Mouse (Mus musculus) midbrain, embryonic 16.5 days (tissue): ENCODE measurements around the gene Wdsub1. TPM values are rescaled to one million over a fixed set of nuclear protein-coding genes. Genes with fewer than 3 reads are reported as not detected.

Experiments
- ATAC-seq: fragments of 200-750 bp; cut with Nextera tagmentation; 2 replicates; pipeline ENCODE4 v1.8.0; 2017; ENCODE audit warnings: moderate TSS enrichment
- H3K27ac ChIP-seq: fragments of 300-500 bp; sonication (generic); 2 replicates; pipeline ENCODE4 v1.5.1; 2014; ENCODE audit warnings: mild to moderate bottlenecking, low read length, mixed read lengths
- H3K27me3 ChIP-seq: fragments of 300-500 bp; sonication (generic); 2 replicates; pipeline ENCODE4 v1.6.1; 2014; ENCODE audit warnings: low read depth, low read length, mixed read lengths; ENCODE audit not compliant: control insufficient read depth, insufficient read depth
- H3K36me3 ChIP-seq: fragments of 300-500 bp; sonication (generic); 2 replicates; pipeline ENCODE4 v1.6.1; 2014; ENCODE audit warnings: mild to moderate bottlenecking, low read length, moderate library complexity, mixed read lengths; ENCODE audit not compliant: control insufficient read depth, insufficient read depth
- H3K4me1 ChIP-seq: fragments of 300-500 bp; sonication (generic); 2 replicates; pipeline ENCODE4 v1.6.1; 2014; ENCODE audit warnings: mild to moderate bottlenecking, low read length, mixed read lengths; ENCODE audit not compliant: control insufficient read depth, insufficient read depth
- H3K4me2 ChIP-seq: fragments of 300-500 bp; sonication (generic); 2 replicates; pipeline ENCODE4 v1.6.1; 2014; ENCODE audit warnings: mild to moderate bottlenecking, low read length, mixed read lengths
- H3K4me3 ChIP-seq: fragments of 300-500 bp; sonication (generic); 2 replicates; pipeline ENCODE4 v1.5.1; 2014; ENCODE audit warnings: low read depth, mild to moderate bottlenecking, low read length, moderate library complexity, mixed read lengths
- H3K9ac ChIP-seq: fragments of 300-500 bp; sonication (generic); 2 replicates; pipeline ENCODE4 v1.6.1; 2014; ENCODE audit warnings: low read depth, low read length, mixed read lengths
- H3K9me3 ChIP-seq: fragments of 300-500 bp; sonication (generic); replicated peaks from 2 replicates; pipeline ENCODE4 v1.6.1; 2014; ENCODE audit warnings: mild to moderate bottlenecking, low read length, mixed read lengths; ENCODE audit not compliant: control insufficient read depth, poor library complexity, severe bottlenecking
- WGBS: fragments of 180-500 bp; shearing (Covaris S2); extraction: QIAGEN DNeasy Blood & Tissue Kit; methylation state at CpG from one replicate; pipeline ENCODE4 v1.1.7; 2014; 5-methylcytosine and 5-hydroxymethylcytosine counted together
- polyA plus RNA-seq: library from polyadenylated mRNA; unstranded; fragments of >200 nt; fragmentation: Nextera tagmentation; extraction: Ambion mirVana; gene quantifications from 2 replicates; pipeline ENCODE4 v1.2.1, GENCODE M21; 2015

Gene Wdsub1
- polyA plus RNA-seq, 1 experiment from 2014 or later, result 21.2 TPM

DNA sequence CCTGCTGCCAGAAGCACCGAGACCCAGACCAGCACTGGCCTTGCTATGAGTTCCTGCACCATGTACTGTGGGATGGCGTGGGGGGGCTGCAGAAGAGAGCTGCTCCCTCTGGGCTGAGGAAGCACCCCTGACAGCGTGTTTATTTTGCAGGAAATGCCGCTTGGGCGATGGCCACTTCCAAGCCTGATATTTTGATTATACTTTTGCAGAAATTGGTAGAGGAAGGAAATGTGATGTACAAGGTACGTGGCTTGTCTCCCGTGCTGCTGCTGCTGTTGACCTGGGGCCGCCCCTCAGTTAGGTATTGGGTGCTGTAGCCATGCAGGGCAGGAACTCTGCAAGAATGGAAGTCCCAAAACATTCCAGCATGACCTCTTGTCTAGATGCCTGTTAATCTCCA, 43.6 kb downstream of the Wdsub1 start:
- Histone ChIP-seq H3K27me3 (no peaks in the 10 kb centered on the region), H3K4me1 (peaks cover 21% of the 10 kb centered on the region), H3K9me3 (no peaks in the 10 kb centered on the region), H3K9ac (no peak overlapping the region), H3K36me3 (no peaks in the 10 kb centered on the region), H3K27ac (no peak overlapping the region), H3K4me2 (no peak overlapping the region), H3K4me3 (no peak overlapping the region)
- no peak for ATAC-seq
- WGBS, result 85% methylated on average over 8 of the region's 8 CpGs

GRCm38 (mm10) chr2:59831831-59832230, 50.6 kb downstream of the Wdsub1 start:
- 72% methylated on average over 7 of the region's 7 CpGs for WGBS
- H3K36me3 ChIP-seq, result no peaks in the 10 kb centered on the region
- peaks cover 16% of the 10 kb centered on the region for H3K4me1 ChIP-seq
- no peak overlapping the region for H3K27ac ChIP-seq
- H3K9me3 ChIP-seq, result no peaks in the 10 kb centered on the region
- no peaks in the 10 kb centered on the region for H3K27me3 ChIP-seq
- no peak overlapping the region for H3K9ac ChIP-seq
- no peak overlapping the region for H3K4me2 ChIP-seq
- no peak for ATAC-seq
- H3K4me3 ChIP-seq, result no peak overlapping the region

DNA sequence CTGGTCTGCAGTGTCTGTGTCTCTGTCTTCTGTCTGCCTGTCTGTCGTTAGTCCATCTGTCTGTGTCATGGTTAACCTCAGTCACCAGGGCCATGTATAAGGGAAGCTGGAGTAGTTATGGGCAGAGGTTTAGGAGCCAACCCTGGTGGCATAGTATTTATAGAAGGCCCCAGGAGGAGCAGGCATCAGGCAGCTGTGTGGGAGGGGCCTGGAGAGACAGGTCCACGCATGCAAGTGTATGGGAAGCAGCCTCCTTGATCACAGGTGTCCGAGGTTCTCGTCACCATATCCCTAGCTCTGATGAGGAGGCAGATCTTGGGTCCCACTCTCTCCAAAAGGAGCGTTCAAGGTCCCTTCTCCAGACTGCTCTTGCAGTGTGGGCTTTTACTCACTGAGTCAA, 51.5 kb downstream of the Wdsub1 start:
- Histone ChIP-seq H3K9me3 (no peaks in the 10 kb centered on the region), H3K4me3 (no peak overlapping the region), H3K4me1 (peaks cover 16% of the 10 kb centered on the region), H3K9ac (no peak overlapping the region), H3K4me2 (no peak overlapping the region), H3K27ac (no peak overlapping the region), H3K27me3 (no peaks in the 10 kb centered on the region), H3K36me3 (no peaks in the 10 kb centered on the region)
- 87% methylated on average over 5 of the region's 5 CpGs for WGBS
- no peak for ATAC-seq

GRCm38 (mm10) chr2:59830151-59830550, 52.2 kb downstream of the Wdsub1 start:
- no peak overlapping the region for H3K4me3 ChIP-seq
- H3K9ac ChIP-seq, result no peak overlapping the region
- peaks cover 16% of the 10 kb centered on the region for H3K4me1 ChIP-seq
- H3K4me2 ChIP-seq, result no peak overlapping the region
- H3K27ac ChIP-seq, result peak overlapping the region; percentile 69; the same call in 1 of the 2 replicates
- peak; percentile 16; the same call in 1 of the 2 replicates for ATAC-seq
- no peaks in the 10 kb centered on the region for H3K27me3 ChIP-seq
- no peaks in the 10 kb centered on the region for H3K36me3 ChIP-seq
- 24% methylated on average over 9 of the region's 9 CpGs for WGBS
- H3K9me3 ChIP-seq, result no peaks in the 10 kb centered on the region

GRCm38 (mm10) chr2:59829718-59830117, 52.7 kb downstream of the Wdsub1 start:
- H3K9me3 ChIP-seq, result no peaks in the 10 kb centered on the region
- H3K4me1 ChIP-seq, result peaks cover 16% of the 10 kb centered on the region
- ATAC-seq, result peak; percentile 62; the same call in 1 of the 2 replicates
- H3K4me3 ChIP-seq, result no peak overlapping the region
- no peaks in the 10 kb centered on the region for H3K36me3 ChIP-seq
- H3K27me3 ChIP-seq, result no peaks in the 10 kb centered on the region
- H3K9ac ChIP-seq, result peak overlapping the region; percentile 42; the same call in 1 of the 2 replicates
- WGBS, result 75% methylated on average over 7 of the region's 7 CpGs
- H3K4me2 ChIP-seq, result no peak overlapping the region
- H3K27ac ChIP-seq, result peak overlapping the region; percentile 69

GRCm38 (mm10) chr2:59828777-59829508, 53.4 kb downstream of the Wdsub1 start:
- Histone ChIP-seq H3K9me3 (no peaks in the 10 kb centered on the region), H3K9ac (peak overlapping the region; percentile 42; the same call in 1 of the 2 replicates), H3K4me2 (peak overlapping the region; percentile 22; the same call in 1 of the 2 replicates), H3K4me3 (no peak overlapping the region), H3K36me3 (no peaks in the 10 kb centered on the region), H3K27me3 (no peaks in the 10 kb centered on the region), H3K4me1 (peaks cover 16% of the 10 kb centered on the region), H3K27ac (peak overlapping the region; percentile 69)
- peak; percentile 64 for ATAC-seq
- 20% methylated on average over 14 of the region's 14 CpGs for WGBS

- no peaks in the 10 kb centered on the region for H3K36me3 ChIP-seq
- no peak overlapping the region for H3K4me2 ChIP-seq
- H3K27ac ChIP-seq, result peak overlapping the region; percentile 69
- H3K4me1 ChIP-seq, result peaks cover 16% of the 10 kb centered on the region
- 64% methylated on average over 11 of the region's 11 CpGs for whole genome bisulfite sequencing
- H3K27me3 ChIP-seq, result no peaks in the 10 kb centered on the region
- H3K9me3 ChIP-seq, result no peaks in the 10 kb centered on the region
- H3K4me3 ChIP-seq, result no peak overlapping the region
- ATAC-seq, result no peak
- H3K9ac ChIP-seq, result no peak overlapping the region
Observed at GRCm38 (mm10) chr2:59828103-59828655, 54.2 kb downstream of the Wdsub1 start.

- H3K27ac ChIP-seq, result no peak overlapping the region
- H3K4me3 ChIP-seq, result no peak overlapping the region
- 88% methylated on average over 4 of the region's 4 CpGs for WGBS
- H3K36me3 ChIP-seq, result no peaks in the 10 kb centered on the region
- H3K4me2 ChIP-seq, result no peak overlapping the region
- peaks cover 16% of the 10 kb centered on the region for H3K4me1 ChIP-seq
- no peaks in the 10 kb centered on the region for H3K9me3 ChIP-seq
- ATAC-seq, result no peak
- H3K27me3 ChIP-seq, result no peaks in the 10 kb centered on the region
- H3K9ac ChIP-seq, result no peak overlapping the region
Observed at GRCm38 (mm10) chr2:59825380-59825779, 57.0 kb downstream of the Wdsub1 start.

- no peak overlapping the region for H3K9ac ChIP-seq
- no peaks in the 10 kb centered on the region for H3K9me3 ChIP-seq
- H3K4me1 ChIP-seq, result peaks cover 20% of the 10 kb centered on the region
- H3K27ac ChIP-seq, result no peak overlapping the region
- 59% methylated on average over 8 of the region's 8 CpGs for WGBS
- no peak for ATAC-seq
- H3K27me3 ChIP-seq, result no peaks in the 10 kb centered on the region
- H3K36me3 ChIP-seq, result no peaks in the 10 kb centered on the region
- no peak overlapping the region for H3K4me2 ChIP-seq
- no peak overlapping the region for H3K4me3 ChIP-seq
Observed at GRCm38 (mm10) chr2:59824289-59824688, 58.1 kb downstream of the Wdsub1 start.
